Comparison of ENCODE assay signal across 8 mouse cellular contexts in genomic region chr2:61593030-61593811, GRCm38 (mm10). TPM values are rescaled to one million over a fixed set of nuclear protein-coding genes. Genes with fewer than 3 reads are reported as not detected.
DNase-seq lines count a peak whose midpoint lies in the region; ATAC-seq and TF ChIP-seq lines count a peak whose summit lies in the region.

No protein-coding gene starts in this region.

- H3K4me2 ChIP-seq in forebrain, postnatal 0 days (ENCODE audit: low read depth), result peak overlapping the region; percentile 75
- H3K4me2 ChIP-seq in lung, embryonic 16.5 days (ENCODE audit: low read depth, low read length), result peak overlapping the region; percentile 73

- no peaks in the 10 kb centered on the region for H3K27me3 ChIP-seq in G1E (ENCODE audit: insufficient read depth, low read length)
- H3K27me3 ChIP-seq in forebrain, postnatal 0 days (ENCODE audit: insufficient read depth, low read length), result no peaks in the 10 kb centered on the region
- H3K27me3 ChIP-seq in lung, embryonic 16.5 days (ENCODE audit: control insufficient read depth, insufficient read depth, low read depth, low read length), result no peaks in the 10 kb centered on the region

- DNase-seq in G1E (ENCODE audit: low spot score), result peak; percentile 82
- DNase-seq in cerebellum, adult 18-20 months, result peak; percentile 87 to 91
- DNase-seq in forebrain, postnatal 0 days, result peak; percentile 78
- DNase-seq in layer of hippocampus, adult 9-10 months (ENCODE audit: low spot score), result peak; percentile 57
- DNase-seq in ovary, postnatal 10 days (ENCODE audit: low spot score), result peak; percentile 74
- DNase-seq in thymus, postnatal 10 days (ENCODE audit: low spot score in 2 of 2), result peak; percentile 94 to 96

- peaks cover 24% of the 10 kb centered on the region for H3K4me1 ChIP-seq in G1E (ENCODE audit: insufficient read depth, low read depth, low read length)
- H3K4me1 ChIP-seq in forebrain, postnatal 0 days (ENCODE audit: insufficient read depth), result no peaks in the 10 kb centered on the region
- no peaks in the 10 kb centered on the region for H3K4me1 ChIP-seq in lung, embryonic 16.5 days (replicated peaks; ENCODE audit: control insufficient read depth, insufficient read depth, low read length)

- no peak for TF ChIP-seq CTCF in G1E (IDR thresholded peaks at IDR 0.05; ENCODE audit: low read depth, low read length)
- TF ChIP-seq CTCF in forebrain, postnatal 0 days (IDR thresholded peaks at IDR 0.05; ENCODE audit: low read depth), result no peak

- H3K9me3 ChIP-seq in G1E (replicated peaks), result no peaks in the 10 kb centered on the region
- no peaks in the 10 kb centered on the region for H3K9me3 ChIP-seq in forebrain, postnatal 0 days (ENCODE audit: low read length)
- no peaks in the 10 kb centered on the region for H3K9me3 ChIP-seq in lung, embryonic 16.5 days (ENCODE audit: control insufficient read depth, low read length)

- peak; percentile 90 for ATAC-seq in G1E (ENCODE audit: extremely low read depth, insufficient number of reproducible peaks, low FRiP score, poor library complexity, severe bottlenecking)
- ATAC-seq in forebrain, postnatal 0 days, result peak; percentile 97
- peak; percentile 88 to 93 for ATAC-seq in hematopoietic stem cell, adult 5-6 weeks (replicated peaks in 1 of 2; ENCODE audit: insufficient read depth in 1 of 2, low FRiP score in 2 of 2, low TSS enrichment in 1 of 2, low read depth in 1 of 2, poor library complexity in 2 of 2, severe bottlenecking in 2 of 2)
- peak; percentile 97 for ATAC-seq in lung, embryonic 16.5 days (ENCODE audit: low read depth)

- WGBS in forebrain, postnatal 0 days, result 2% methylated on average over 62 of the region's 62 CpGs
- WGBS in lung, embryonic 16.5 days, result under 1% methylated on average over 61 of the region's 62 CpGs

- H3K9ac ChIP-seq in forebrain, postnatal 0 days, result peak overlapping the region; percentile 76
- peak overlapping the region; percentile 88 for H3K9ac ChIP-seq in lung, embryonic 16.5 days (ENCODE audit: low read length)

- H3K4me3 ChIP-seq in G1E (ENCODE audit: low read depth, low read length), result peak overlapping the region; percentile 96
- peak overlapping the region; percentile 79 for H3K4me3 ChIP-seq in forebrain, postnatal 0 days (ENCODE audit: low read depth, low read length)
- peak overlapping the region; percentile 69 for H3K4me3 ChIP-seq in lung, embryonic 16.5 days (ENCODE audit: low read length)

- peaks cover 21% of the 10 kb centered on the region for H3K36me3 ChIP-seq in G1E (replicated peaks)
- H3K36me3 ChIP-seq in forebrain, postnatal 0 days (ENCODE audit: insufficient read depth), result no peaks in the 10 kb centered on the region
- H3K36me3 ChIP-seq in lung, embryonic 16.5 days (ENCODE audit: control insufficient read depth, insufficient read depth, low read length), result no peaks in the 10 kb centered on the region

- peak overlapping the region; percentile 71 for H3K27ac ChIP-seq in forebrain, postnatal 0 days (ENCODE audit: low read depth, low read length)
- H3K27ac ChIP-seq in lung, embryonic 16.5 days (ENCODE audit: low read length), result peak overlapping the region; percentile 82

RNA-seq across cellular contexts. Expression of gene Tank, which starts 14.8 kb away (rescaled TPM):
- total RNA-seq in G1E (2014; fragmentation: Nextera tagmentation), result 121 and 126 TPM in 2 replicates
- 93.8 and 102 TPM in 2 replicates for total RNA-seq in G1E (2017)
- polyA plus RNA-seq in G1E (2012), result 3.0 and 4.6 TPM in 2 replicates
- total RNA-seq in forebrain, postnatal 0 days (2014; rRNA removed), result 26.9 and 35.5 TPM in 2 replicates
- 22.5 and 24.5 TPM in 2 replicates for polyA plus RNA-seq in forebrain, postnatal 0 days (2015; fragmentation: Nextera tagmentation; extraction: Ambion mirVana)
- total RNA-seq in hematopoietic stem cell, adult 5-6 weeks (2017), result 61.2 and 69.9 TPM in 2 replicates
- polyA plus RNA-seq in lung, embryonic 16.5 days (2015; fragmentation: Nextera tagmentation; extraction: Ambion mirVana), result 30.9 and 34.0 TPM in 2 replicates

Comparison
In these comparisons a context has a peak if more than half of its experiments do, and no peak if none do; other contexts are left out.
1. Peak in every context shown above with its lines: DNase-seq, ATAC-seq, H3K4me3 ChIP-seq and H3K27ac ChIP-seq.